Mouse (Mus musculus) layer of hippocampus, adult 9-10 months (tissue): ENCODE results near the gene Glra4.

Experiments
- DNase-seq: peaks from one replicate; pipeline ENCODE4 v3.0.0; 2022; ENCODE audit warnings: low spot score

The Glra4 gene

DNA sequence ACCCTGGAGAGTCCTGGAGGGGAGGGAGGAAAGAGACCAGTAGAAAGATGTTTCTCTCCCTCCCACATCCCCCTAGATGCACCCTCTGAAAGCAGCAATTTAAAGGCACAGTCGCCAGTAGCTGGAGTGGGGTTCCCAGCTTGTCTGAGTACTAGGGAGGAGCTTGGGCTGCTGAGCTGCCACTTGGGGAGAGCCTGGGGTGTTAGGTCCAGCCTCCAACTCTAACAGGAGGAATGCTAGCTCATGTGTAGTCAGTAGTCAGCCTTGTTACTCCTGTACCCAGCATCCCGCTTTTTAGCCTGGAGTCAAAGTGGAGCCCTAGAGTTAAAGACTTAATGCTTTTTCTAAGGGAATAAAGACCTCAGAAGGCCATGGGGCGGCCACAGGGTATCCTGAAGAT is at the start of gene Glra4:
Gene Glra4 (minus strand): TSS at position 101 of the 400 bp plus-strand sequence.
- DNase-seq: no peak

- no peak for DNase-seq
These were observed 48.7 kb upstream of the Glra4 start for GRCm38 (mm10) chrX:136828610-136829009.

DNA sequence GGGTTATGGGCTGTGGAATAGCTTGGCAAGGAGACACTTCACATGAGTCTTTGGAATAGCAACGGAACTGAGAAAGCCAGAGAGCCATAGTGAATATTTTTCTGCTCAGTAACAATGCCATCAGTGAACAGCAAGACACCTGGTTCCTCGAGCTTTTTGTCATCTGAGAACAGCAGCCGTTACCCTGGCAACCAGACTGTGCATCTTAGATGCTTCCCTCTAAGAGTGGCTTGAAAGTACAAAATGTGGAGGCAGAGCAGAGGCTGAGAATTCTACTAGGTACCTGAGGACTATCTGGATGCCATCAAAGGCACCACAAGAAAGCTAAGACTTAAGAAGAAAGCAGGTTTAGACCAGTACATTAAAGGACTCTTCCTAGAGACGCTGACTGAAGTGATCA is 45.1 kb upstream of the Glra4 start:
- DNase-seq: no peak

GRCm38 (mm10) chrX:136822371-136822770 is 42.4 kb upstream of the Glra4 start, which contains the start of gene Plp1:
Gene Plp1 (plus strand): TSS chrX:136822671.
- no peak for DNase-seq

DNA sequence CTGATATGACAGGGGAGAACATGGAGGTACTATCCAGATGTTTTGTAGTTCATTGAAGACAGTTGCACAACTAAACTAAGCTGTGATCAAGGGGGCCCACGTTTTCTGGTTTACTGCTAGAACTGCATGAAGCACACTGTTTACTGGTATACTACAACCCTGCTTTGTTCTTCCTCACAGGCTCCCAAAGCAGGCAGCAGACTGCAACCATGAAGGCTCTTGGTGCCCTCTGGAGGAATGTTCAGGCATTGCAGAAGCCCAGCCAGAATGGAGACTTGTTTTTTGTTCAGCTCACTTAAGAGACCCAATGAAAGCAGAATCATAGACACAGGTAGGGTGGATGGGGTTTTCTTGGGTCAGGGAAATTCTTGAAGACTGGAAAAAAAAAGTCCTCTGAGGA is 40.3 kb upstream of the Glra4 start:
- DNase-seq: peak; percentile 71

GRCm38 (mm10) chrX:136819752-136820151 is 39.8 kb upstream of the Glra4 start:
- DNase-seq: no peak

DNA sequence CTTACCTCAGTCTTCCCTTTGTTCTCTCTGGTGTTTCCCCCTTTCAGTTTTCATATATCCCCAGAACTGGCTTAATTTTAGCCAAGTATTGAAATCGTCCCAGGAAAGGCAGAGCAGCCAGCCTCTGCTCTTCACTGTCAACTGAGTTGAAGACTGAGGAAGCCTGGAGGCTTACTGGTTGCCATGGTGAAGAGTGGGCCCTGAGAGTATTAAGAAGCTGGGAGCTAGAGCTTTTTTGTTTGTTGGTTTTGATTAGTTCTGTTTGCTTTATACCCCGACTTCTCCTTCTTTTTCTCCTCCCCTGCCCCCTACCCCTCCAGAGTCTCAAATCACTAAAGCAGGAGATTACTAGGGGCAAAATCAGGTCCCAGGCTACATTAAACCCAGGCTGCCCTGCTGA is 17.3 kb upstream of the Glra4 start:
- DNase-seq: no peak

DNA sequence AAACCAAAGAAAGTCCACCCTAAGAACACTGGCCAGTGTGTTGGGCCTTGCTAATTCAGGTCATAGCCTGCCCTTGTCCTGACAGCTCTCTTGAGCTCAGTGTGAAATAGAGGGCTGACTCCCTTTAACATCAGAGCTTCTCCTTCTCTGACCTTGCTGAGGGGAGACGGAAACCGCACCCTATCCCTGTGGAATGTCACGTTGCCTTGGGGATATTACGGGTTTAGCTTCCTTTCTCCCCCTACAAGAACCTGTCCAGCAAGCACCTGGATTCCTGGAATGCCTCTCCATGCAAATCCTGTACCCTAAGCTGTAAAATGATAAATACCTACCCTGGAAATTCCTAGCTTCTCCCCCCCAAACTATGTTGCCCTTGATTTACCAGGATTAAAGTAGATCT is 9.5 kb upstream of the Glra4 start:
- no peak for DNase-seq

DNA sequence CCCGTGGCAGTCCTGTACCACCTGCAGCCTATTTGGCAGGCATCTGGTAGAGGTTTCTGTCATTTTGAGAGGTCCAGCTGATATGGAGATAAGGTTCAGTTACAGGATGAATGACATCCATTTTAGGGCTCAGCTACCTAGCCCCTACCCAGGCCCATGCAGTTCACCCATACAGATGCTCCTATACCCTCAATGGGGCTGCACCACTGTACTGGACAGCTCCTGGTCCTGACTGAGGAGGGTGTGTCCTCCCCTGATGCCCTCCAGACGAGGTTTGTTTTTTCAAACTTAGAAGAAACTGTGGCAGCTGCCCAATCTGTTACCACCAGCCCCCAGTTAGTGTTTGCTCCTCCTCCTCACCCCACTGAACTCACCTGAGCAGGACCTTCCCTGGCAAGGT is 679 bp downstream of the Glra4 start:
- no peak for DNase-seq

DNA sequence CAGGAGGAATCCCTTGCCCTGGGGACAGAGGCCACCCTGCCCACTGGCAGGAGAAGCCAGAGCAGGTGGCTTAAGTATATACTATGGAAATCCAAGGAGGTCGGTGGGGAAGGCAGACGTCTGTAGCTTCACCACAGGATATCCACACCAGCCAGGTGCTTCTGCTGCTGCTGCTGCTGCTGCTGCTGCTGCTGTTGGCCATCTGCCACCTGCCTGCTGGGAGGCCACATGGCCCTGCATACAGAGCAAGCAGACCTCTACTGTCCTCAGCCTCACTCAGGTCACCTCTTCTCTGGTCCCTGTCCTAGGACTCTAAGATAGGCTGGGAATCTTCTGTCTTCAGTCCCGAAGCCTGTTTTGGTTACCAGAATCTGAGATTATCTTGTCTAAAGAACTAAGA is 1.9 kb downstream of the Glra4 start:
- no peak for DNase-seq

DNA sequence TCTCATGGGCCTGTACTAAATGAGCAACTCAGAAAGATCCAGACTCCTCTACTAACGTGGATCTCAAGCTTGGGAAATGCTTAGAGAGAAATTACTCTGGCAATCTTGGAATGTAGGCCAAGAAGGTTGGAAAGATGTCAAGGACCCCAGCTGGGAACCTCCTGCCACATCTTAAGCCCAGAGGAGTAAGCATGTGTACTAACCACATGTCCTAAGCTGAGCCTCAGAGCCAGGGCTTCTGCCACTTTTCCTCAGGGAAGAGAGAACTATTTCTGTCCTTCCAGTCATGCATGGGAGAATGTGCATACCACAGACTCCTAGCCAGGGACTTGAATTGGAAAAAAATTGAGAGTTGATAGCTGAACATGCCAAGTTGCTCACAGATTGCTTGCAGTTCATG is 6.9 kb downstream of the Glra4 start:
- DNase-seq: no peak

DNA sequence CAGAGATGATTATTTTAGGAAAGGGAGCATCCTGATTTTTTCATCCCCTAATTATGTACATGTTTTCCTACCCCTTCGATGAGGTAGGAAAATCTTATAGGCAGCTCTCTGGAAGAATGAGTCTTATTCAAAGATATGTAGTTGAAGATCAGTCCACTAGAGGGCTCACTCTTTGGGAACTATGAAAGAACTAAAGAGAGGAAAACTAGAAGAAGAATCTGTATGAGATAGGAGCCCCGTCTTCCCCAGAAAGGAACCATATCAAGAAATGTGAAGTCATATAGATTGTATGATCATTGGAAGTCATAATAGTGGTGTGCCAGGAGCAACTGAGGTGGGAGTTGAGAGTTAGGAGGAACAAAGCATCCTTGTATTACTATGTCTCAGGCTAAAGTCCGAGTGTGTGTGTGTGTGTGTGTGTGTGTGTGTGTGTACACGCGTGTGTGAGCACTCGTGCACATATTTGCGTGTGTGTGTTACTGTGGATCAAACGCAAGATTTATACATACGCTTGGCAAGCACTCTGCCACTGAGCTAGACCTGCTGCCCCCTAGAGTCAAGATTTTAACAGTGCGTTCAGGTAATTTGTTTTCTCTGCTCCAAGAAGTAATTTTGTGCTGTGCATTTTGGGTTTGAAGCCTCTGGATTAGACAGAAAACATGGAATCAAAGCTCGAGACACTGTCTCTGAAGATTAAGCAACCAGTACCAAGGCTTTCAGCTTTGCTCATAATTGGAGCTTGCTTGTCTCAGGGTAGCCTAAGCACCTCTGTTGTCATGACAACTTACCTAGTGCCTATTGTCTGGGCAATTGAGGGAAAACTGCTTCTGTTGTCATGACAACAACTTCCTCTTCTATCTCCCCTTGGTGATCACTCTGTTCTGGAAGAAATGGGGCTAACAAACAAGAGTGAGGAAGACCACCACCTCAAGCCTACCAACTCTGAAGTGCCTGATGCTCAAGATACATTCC is 18.6 kb downstream of the Glra4 start:
- DNase-seq: no peak

- no peak for DNase-seq
These were observed 24.5 kb downstream of the Glra4 start for GRCm38 (mm10) chrX:136755464-136755863.

GRCm38 (mm10) chrX:136749329-136749728 is 30.6 kb downstream of the Glra4 start:
- DNase-seq: no peak

GRCm38 (mm10) chrX:136744663-136745062 is 35.3 kb downstream of the Glra4 start:
- no peak for DNase-seq

GRCm38 (mm10) chrX:136743459-136743858 is 36.5 kb downstream of the Glra4 start, which contains the start of gene Morf4l2:
Gene Morf4l2 (minus strand): TSS chrX:136743690.
- no peak for DNase-seq

- DNase-seq: peak; percentile 49
These were observed 37.3 kb downstream of the Glra4 start for GRCm38 (mm10) chrX:136742661-136743103.

- no peak for DNase-seq
These were observed 37.7 kb downstream of the Glra4 start for GRCm38 (mm10) chrX:136742241-136742640.

- DNase-seq: no peak
These were observed 38.2 kb downstream of the Glra4 start for GRCm38 (mm10) chrX:136741651-136742201.

DNA sequence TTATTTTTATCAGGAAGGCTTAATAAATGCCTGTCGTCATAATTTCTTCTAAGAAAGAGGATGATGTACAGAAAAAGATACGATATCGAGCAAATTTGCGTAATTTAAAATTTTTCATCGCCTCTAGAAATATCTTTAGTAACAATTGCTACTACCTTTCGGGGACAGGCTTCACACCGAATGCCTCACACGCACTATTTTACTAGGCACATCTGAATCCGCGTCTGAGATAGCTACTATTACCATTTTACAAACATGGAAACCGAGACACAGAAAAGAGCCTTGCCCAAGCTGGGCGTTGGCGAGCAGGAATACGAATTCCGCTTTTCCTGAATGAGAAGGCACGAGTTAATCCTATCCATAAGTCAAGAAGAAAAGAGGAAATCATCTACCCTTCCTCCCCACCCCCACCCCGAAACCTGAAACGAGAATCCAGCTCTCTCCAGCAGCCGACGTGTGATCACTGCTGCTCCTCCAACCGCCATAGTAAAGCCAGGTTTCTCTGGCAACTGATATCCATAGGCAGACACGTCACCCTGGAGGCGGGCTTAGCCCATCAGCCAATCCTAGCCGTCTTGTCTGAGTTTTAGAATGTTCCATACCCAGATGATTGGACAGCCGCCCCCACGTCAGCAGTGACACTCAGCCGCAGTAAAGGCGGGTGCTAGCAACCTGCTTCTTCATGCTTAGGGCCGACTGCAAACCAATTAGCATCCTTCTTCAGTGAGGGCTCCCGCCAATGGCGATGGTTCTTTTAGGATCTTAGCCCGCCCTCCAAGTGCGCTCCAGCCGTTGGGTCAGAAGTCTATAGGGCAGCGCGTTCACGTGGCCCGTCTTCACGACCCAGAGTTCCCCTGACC is 38.9 kb downstream of the Glra4 start:
- peak; percentile 91 for DNase-seq

DNA sequence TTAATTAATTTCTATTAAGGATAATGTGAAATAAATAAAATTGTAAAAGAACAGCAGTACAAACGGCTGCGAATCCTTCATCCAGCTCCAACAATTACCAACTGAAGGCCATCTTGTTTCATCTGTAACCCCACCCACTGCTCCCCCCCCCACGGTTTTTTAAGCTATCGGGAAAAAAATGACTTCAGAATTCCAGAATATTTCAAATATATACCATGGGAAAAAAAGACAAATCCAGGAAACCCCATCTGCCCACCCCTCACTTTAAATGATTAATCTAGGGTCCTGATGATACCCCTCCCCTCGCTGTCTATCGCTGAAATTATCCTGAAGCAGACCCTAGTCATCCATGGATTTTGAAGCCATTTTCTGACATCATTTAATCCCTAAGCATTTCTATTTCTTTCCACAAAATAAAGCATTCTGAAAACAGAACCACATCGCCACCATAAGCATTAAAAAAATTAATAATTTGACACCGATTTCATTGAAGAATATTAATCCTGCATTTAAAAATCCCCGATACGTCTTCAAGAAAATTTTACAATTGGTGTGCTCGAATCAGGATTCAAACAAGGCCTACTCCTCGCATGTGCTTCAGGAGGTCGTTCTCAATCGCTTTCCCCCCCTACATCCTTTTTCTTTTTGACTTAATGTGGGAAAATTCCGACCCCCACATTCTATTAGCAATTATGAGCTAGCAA is 39.7 kb downstream of the Glra4 start:
- no peak for DNase-seq

- no peak for DNase-seq
These were observed 47.9 kb downstream of the Glra4 start for GRCm38 (mm10) chrX:136732016-136732415.
